Mouse (Mus musculus) liver, adult 2 months (tissue): ENCODE data around the gene Zfp740. TPM values are rescaled to one million over a fixed set of nuclear protein-coding genes. Genes with fewer than 3 reads are reported as not detected.
A peak's percentile ranks its signal among the peaks of the same experiment; 100 is the strongest.
"Not testable (repeated sequence)": the region's sequence is repeated elsewhere in the genome, so short reads cannot be mapped to it uniquely, and the experiment has no call there.

ENCODE experiments used
- DNase-seq: peaks from one replicate; pipeline ENCODE4 v3.0.0-alpha.2; 2011; ENCODE audit warnings: low read depth, low spot score; ENCODE audit errors: extremely low read depth
- H3K27ac ChIP-seq: fragments of 200-500 bp; replicated peaks from 2 replicates; pipeline ENCODE4 v1.5.1; 2012; ENCODE audit warnings: low read depth, mild to moderate bottlenecking, control low read depth, inconsistent platforms, low read length; ENCODE audit not compliant: insufficient read depth
- H3K27me3 ChIP-seq: fragments of 200-500 bp; 2 replicates; pipeline ENCODE4 v1.6.1; 2012; ENCODE audit warnings: mild to moderate bottlenecking, moderate library complexity, low read length, inconsistent platforms; ENCODE audit not compliant: control insufficient read depth, insufficient read depth
- H3K36me3 ChIP-seq: fragments of 200-500 bp; 2 replicates; pipeline ENCODE4 v1.6.1; 2012; ENCODE audit warnings: low read length, inconsistent platforms; ENCODE audit not compliant: control insufficient read depth, insufficient read depth
- H3K4me1 ChIP-seq: fragments of 200-500 bp; 2 replicates; pipeline ENCODE4 v1.6.1; 2011; ENCODE audit warnings: low read length; ENCODE audit not compliant: control insufficient read depth, insufficient read depth
- H3K4me3 ChIP-seq: fragments of 200-500 bp; 2 replicates; pipeline ENCODE4 v1.5.1; 2011; ENCODE audit warnings: low read depth, mild to moderate bottlenecking, control low read depth, low read length, moderate library complexity; ENCODE audit not compliant: insufficient read depth
- H3K79me2 ChIP-seq: fragments of 200-500 bp; 2 replicates; pipeline ENCODE4 v1.6.1; 2012; ENCODE audit warnings: inconsistent platforms, mild to moderate bottlenecking, low read length, moderate library complexity; ENCODE audit not compliant: control insufficient read depth, insufficient read depth
- H3K9ac ChIP-seq: fragments of 200-500 bp; 2 replicates; pipeline ENCODE4 v1.6.1; 2012; ENCODE audit warnings: low read depth, mild to moderate bottlenecking, control low read depth, inconsistent platforms, low read length
- CTCF ChIP-seq: fragments of 200-500 bp; IDR thresholded peaks from 2 replicates; pipeline ENCODE4 v1.5.1; 2011; ENCODE audit warnings: low read depth, low read length, control low read depth
- POLR2A ChIP-seq: fragments of 200-500 bp; IDR thresholded peaks from 2 replicates; pipeline ENCODE4 v1.6.1; 2011; ENCODE audit warnings: low read length, control low read depth; ENCODE audit not compliant: insufficient read depth; ENCODE audit errors: extremely low read depth
- WGBS: fragments of 180-500 bp; shearing (Covaris S2); methylation state at CpG from one replicate; pipeline ENCODE4 v1.1.7; 2018; 5-methylcytosine and 5-hydroxymethylcytosine counted together
- polyA plus RNA-seq: library from polyadenylated mRNA; depleted of rRNA; stranded (reverse); fragments of >200 nt; gene quantifications from 2 replicates; pipeline ENCODE4 v1.2.3, GENCODE M21; 2012
- total RNA-seq: library from RNA; depleted of rRNA; stranded (reverse); fragments of >200 nt; gene quantifications from 2 replicates; pipeline ENCODE4 v1.2.3, GENCODE M21; 2014

Zfp740 gene
- total and polyA plus RNA-seq, 2 experiments = 9.4 to 15.6 TPM

GRCm38 (mm10) chr15:102224186-102224991 lies 21.3 kb downstream of the Zfp740 start:
- 0 out of 2 replicates have a peak, but pooled peaks cover 2% of the 10 kb centered on the region for H3K27me3 ChIP-seq
- no peaks in the 10 kb centered on the region for H3K79me2 ChIP-seq
- no peak for DNase-seq
- no peaks in the 10 kb centered on the region for H3K36me3 ChIP-seq
- H3K27ac ChIP-seq = no peak overlapping the region
- H3K4me1 ChIP-seq = 0 out of 2 replicates have a peak, but pooled peaks cover 2% of the 10 kb centered on the region
- H3K4me3 ChIP-seq = peak overlapping the region; percentile 38; the same call in 1 of the 2 replicates
- peak overlapping the region; percentile 47 for H3K9ac ChIP-seq
- WGBS = 3% methylated on average over 43 of the region's 43 CpGs
- TF ChIP-seq POLR2A (no peak), CTCF (peak; percentile 81)

- H3K27ac ChIP-seq = no peak overlapping the region
- no peak for DNase-seq
- WGBS = 31% methylated on average over 21 of the region's 21 CpGs
Measured at GRCm38 (mm10) chr15:102224992-102225617, 22.1 kb downstream of the Zfp740 start.

GRCm38 (mm10) chr15:102225619-102226018 lies 22.6 kb downstream of the Zfp740 start:
- H3K79me2 ChIP-seq, H3K4me3 ChIP-seq, H3K36me3 ChIP-seq, H3K27me3 ChIP-seq, DNase-seq, H3K9ac ChIP-seq, H3K4me1 ChIP-seq, H3K27ac ChIP-seq: not testable (repeated sequence)
- 78% methylated on average over 6 of the region's 6 CpGs for WGBS

More at GRCm38 (mm10) chr15:102224992-102225617, 22.1 kb downstream of the Zfp740 start:
- TF ChIP-seq POLR2A = no peak
- no peak for TF ChIP-seq CTCF
- Histone ChIP-seq H3K4me3 (peak overlapping the region; percentile 0; the same call in 1 of the 2 replicates), H3K4me1 (0 out of 2 replicates have a peak, but pooled peaks cover 2% of the 10 kb centered on the region), H3K9ac (no peak overlapping the region), H3K79me2 (no peaks in the 10 kb centered on the region), H3K27me3 (0 out of 2 replicates have a peak, but pooled peaks cover 2% of the 10 kb centered on the region), H3K36me3 (no peaks in the 10 kb centered on the region)

- Histone ChIP-seq H3K4me3 (no peak overlapping the region), H3K9ac (no peak overlapping the region)
Measured at GRCm38 (mm10) chr15:102230408-102231321, 27.6 kb downstream of the Zfp740 start.

GRCm38 (mm10) chr15:102231748-102232147 lies 28.7 kb downstream of the Zfp740 start, which contains the start of gene Itgb7:
TSS of gene Itgb7 (minus strand) at chr15:102231944.
- no peak for DNase-seq
- Histone ChIP-seq H3K4me3 (no peak within 1 kb of the TSS), H3K27me3 (no peaks in the 10 kb centered on the region), H3K9ac (no peak within 1 kb of the TSS), H3K36me3 (no peaks in the 10 kb centered on the region), H3K27ac (no peak within 1 kb of the TSS), H3K4me1 (no peaks in the 10 kb centered on the region), H3K79me2 (no peaks in the 10 kb centered on the region)
- 67% methylated on average over 6 of the region's 6 CpGs for WGBS
- TF ChIP-seq POLR2A (no peak), CTCF (no peak)

More at GRCm38 (mm10) chr15:102230408-102231321, 27.6 kb downstream of the Zfp740 start:
- TF ChIP-seq CTCF = no peak
- no peak for TF ChIP-seq POLR2A
- no peaks in the 10 kb centered on the region for H3K4me1 ChIP-seq
- no peak for DNase-seq
- H3K36me3 ChIP-seq = no peaks in the 10 kb centered on the region
- no peak overlapping the region for H3K27ac ChIP-seq
- 84% methylated on average over 17 of the region's 17 CpGs for WGBS
- H3K27me3 ChIP-seq = no peaks in the 10 kb centered on the region
- H3K79me2 ChIP-seq = no peaks in the 10 kb centered on the region
